Mouse (Mus musculus) left cerebral cortex, adult 9 months (tissue): ENCODE results near the gene Cfap97d2.

Source experiments
- DNase-seq, 2 experiments: peaks; one replicate each; pipeline ENCODE4 v3.0.0; 2022; ENCODE audit warnings: low spot score in 2 of 2

Cfap97d2 gene

GRCm38 (mm10) chr8:13705668-13706067 is at the start of gene Cfap97d2:
Gene Cfap97d2, plus strand, starts transcription at chr8:13705889.
- DNase-seq, result peak in 1 of 2 experiments; percentile 59

- no peak for DNase-seq
Observed at GRCm38 (mm10) chr8:13657479-13657878, 48.2 kb upstream of the Cfap97d2 start.

GRCm38 (mm10) chr8:13660323-13660722 is 45.4 kb upstream of the Cfap97d2 start:
- no peak for DNase-seq

- no peak for DNase-seq
Observed at GRCm38 (mm10) chr8:13664711-13665210, 40.9 kb upstream of the Cfap97d2 start.

- no peak for DNase-seq
Observed at GRCm38 (mm10) chr8:13665538-13665937, 40.2 kb upstream of the Cfap97d2 start.

- no peak for DNase-seq
Observed at GRCm38 (mm10) chr8:13665944-13666343, 39.7 kb upstream of the Cfap97d2 start.

- no peak for DNase-seq
Observed at GRCm38 (mm10) chr8:13667917-13668316, 37.8 kb upstream of the Cfap97d2 start.

GRCm38 (mm10) chr8:13668367-13668766 is 37.3 kb upstream of the Cfap97d2 start:
- DNase-seq, result no peak

- DNase-seq, result no peak
Observed at GRCm38 (mm10) chr8:13670011-13670471, 35.6 kb upstream of the Cfap97d2 start.

- no peak for DNase-seq
Observed at GRCm38 (mm10) chr8:13671246-13672003, 34.3 kb upstream of the Cfap97d2 start.

GRCm38 (mm10) chr8:13673215-13673614 is 32.5 kb upstream of the Cfap97d2 start:
- no peak for DNase-seq

- no peak for DNase-seq
Observed at GRCm38 (mm10) chr8:13674294-13675010, 31.2 kb upstream of the Cfap97d2 start.

GRCm38 (mm10) chr8:13675121-13675520 is 30.6 kb upstream of the Cfap97d2 start:
- DNase-seq, result no peak

- no peak for DNase-seq
Observed at GRCm38 (mm10) chr8:13675524-13675923, 30.2 kb upstream of the Cfap97d2 start.

- peak in 1 of 2 experiments; percentile 67 for DNase-seq
Observed at GRCm38 (mm10) chr8:13676302-13676700, 29.4 kb upstream of the Cfap97d2 start.

GRCm38 (mm10) chr8:13676701-13677412 is 28.8 kb upstream of the Cfap97d2 start:
- peak in 1 of 2 experiments; percentile 64 for DNase-seq

GRCm38 (mm10) chr8:13677413-13677883 is 28.2 kb upstream of the Cfap97d2 start, which contains the start of gene Rasa3:
Gene Rasa3, minus strand, starts transcription at chr8:13677603.
- peak; percentile 93 to 95 for DNase-seq

- DNase-seq, result no peak
Observed at GRCm38 (mm10) chr8:13678182-13678581, 27.5 kb upstream of the Cfap97d2 start.

GRCm38 (mm10) chr8:13684131-13684530 is 21.6 kb upstream of the Cfap97d2 start:
- no peak for DNase-seq

GRCm38 (mm10) chr8:13685674-13686314 is 19.9 kb upstream of the Cfap97d2 start:
- no peak for DNase-seq

GRCm38 (mm10) chr8:13686426-13686825 is 19.3 kb upstream of the Cfap97d2 start:
- no peak for DNase-seq
